Mouse (Mus musculus): ENCODE results near the gene Bin2. TPM values are rescaled to one million over a fixed set of nuclear protein-coding genes. Genes with fewer than 3 reads are reported as not detected.

Bin2 gene
- polyA plus RNA-seq, 1 experiment from 2014 or later: 5.8 TPM

DNA sequence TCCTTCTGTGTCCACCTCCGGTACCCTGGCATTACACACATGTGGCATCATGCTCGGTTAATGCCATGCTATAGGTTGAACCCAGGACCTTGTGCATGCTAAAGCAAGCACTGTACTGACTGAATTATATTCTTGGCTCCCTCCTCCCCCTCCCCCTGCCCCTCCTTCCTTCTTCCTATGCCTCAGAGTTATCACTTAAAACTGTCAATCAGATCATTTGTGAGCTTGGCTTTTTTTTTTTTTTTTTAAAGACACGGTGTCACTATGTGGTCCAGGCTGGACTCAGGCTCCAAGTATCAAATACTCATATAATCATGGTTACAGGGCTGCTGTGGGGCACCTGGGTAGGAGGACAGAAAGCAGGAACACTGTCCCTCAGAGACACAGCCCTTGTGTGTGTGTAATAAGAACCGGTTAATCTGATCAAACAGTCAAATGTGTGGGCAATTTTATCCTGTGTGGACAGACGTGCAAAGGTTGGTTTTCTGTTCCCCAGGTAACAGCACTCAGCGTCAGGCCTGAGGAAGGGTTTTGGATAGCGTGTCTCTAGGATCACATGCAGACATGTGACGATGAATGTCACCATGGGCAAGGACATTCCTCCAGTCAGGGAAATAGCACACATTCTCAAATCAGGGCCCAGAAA lies 39.2 kb upstream of the Bin2 start:
- ATAC-seq: peak; percentile 68
- H3K27me3 ChIP-seq (replicated peaks; ENCODE audit: control insufficient read depth, insufficient read depth, low read length): no peaks in the 10 kb centered on the region
- H3K4me3 ChIP-seq (ENCODE audit: low read depth, low read length): no peak overlapping the region
- H3K4me2 ChIP-seq (replicated peaks; ENCODE audit: low read depth): no peak overlapping the region
- 43% methylated on average over 8 of the region's 8 CpGs for WGBS
- no peaks in the 10 kb centered on the region for H3K9me3 ChIP-seq (ENCODE audit: control insufficient read depth)
- H3K36me3 ChIP-seq (ENCODE audit: control insufficient read depth, insufficient read depth): peaks cover 19% of the 10 kb centered on the region; the same call in 1 of the 2 replicates
- H3K9ac ChIP-seq (ENCODE audit: low read depth, low read length): no peak overlapping the region
- no peak overlapping the region for H3K27ac ChIP-seq (ENCODE audit: low read depth, low read length)
- no peak for TF ChIP-seq CTCF (IDR thresholded peaks at IDR 0.05; ENCODE audit: low read depth)
- no peaks in the 10 kb centered on the region for H3K4me1 ChIP-seq (replicated peaks; ENCODE audit: control insufficient read depth, insufficient read depth, low read length)

- ATAC-seq: no peak
- H3K27ac ChIP-seq (ENCODE audit: low read depth, low read length): no peak overlapping the region
- H3K9ac ChIP-seq (ENCODE audit: low read depth, low read length): no peak overlapping the region
- no peaks in the 10 kb centered on the region for H3K9me3 ChIP-seq (ENCODE audit: control insufficient read depth)
- H3K4me3 ChIP-seq (ENCODE audit: low read depth, low read length): no peak overlapping the region
- WGBS: 80% methylated on average over 8 of the region's 8 CpGs
- no peak overlapping the region for H3K4me2 ChIP-seq (replicated peaks; ENCODE audit: low read depth)
- peaks cover 12% of the 10 kb centered on the region; the same call in 1 of the 2 replicates for H3K36me3 ChIP-seq (ENCODE audit: control insufficient read depth, insufficient read depth)
- no peaks in the 10 kb centered on the region for H3K27me3 ChIP-seq (replicated peaks; ENCODE audit: control insufficient read depth, insufficient read depth, low read length)
- H3K4me1 ChIP-seq (replicated peaks; ENCODE audit: control insufficient read depth, insufficient read depth, low read length): no peaks in the 10 kb centered on the region
- no peak for TF ChIP-seq CTCF (IDR thresholded peaks at IDR 0.05; ENCODE audit: low read depth)
These were observed 36.9 kb upstream of the Bin2 start for GRCm38 (mm10) chr15:100706226-100706625.

DNA sequence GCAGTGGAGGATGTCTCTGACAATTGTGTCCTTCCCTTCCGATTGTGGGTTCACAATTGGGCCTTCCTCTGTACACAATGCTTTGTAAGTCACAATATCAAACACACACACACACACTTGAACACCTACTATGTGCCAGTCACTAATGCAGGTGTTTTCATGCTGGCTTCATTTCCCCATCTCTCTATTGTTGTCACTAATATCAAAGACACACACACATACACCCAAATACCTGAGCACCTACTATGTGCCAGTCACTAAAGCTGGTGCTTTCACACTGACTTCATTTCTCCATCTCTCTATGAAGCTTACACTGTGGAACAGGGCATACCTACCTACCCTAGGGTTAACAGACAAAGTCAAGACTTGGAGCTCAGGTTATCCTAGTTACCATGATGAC lies 36.0 kb upstream of the Bin2 start:
- Histone ChIP-seq H3K27me3 (replicated peaks; ENCODE audit: control insufficient read depth, insufficient read depth, low read length) (no peaks in the 10 kb centered on the region), H3K27ac (ENCODE audit: low read depth, low read length) (no peak overlapping the region), H3K4me2 (replicated peaks; ENCODE audit: low read depth) (no peak overlapping the region), H3K36me3 (ENCODE audit: control insufficient read depth, insufficient read depth) (peaks cover 6% of the 10 kb centered on the region; the same call in 1 of the 2 replicates), H3K4me3 (ENCODE audit: low read depth, low read length) (no peak overlapping the region), H3K4me1 (replicated peaks; ENCODE audit: control insufficient read depth, insufficient read depth, low read length) (no peaks in the 10 kb centered on the region), H3K9me3 (ENCODE audit: control insufficient read depth) (no peaks in the 10 kb centered on the region), H3K9ac (ENCODE audit: low read depth, low read length) (no peak overlapping the region)
- WGBS: 100% methylated on average over 1 of the region's 1 CpGs
- TF ChIP-seq CTCF (IDR thresholded peaks at IDR 0.05; ENCODE audit: low read depth): no peak
- no peak for ATAC-seq

DNA sequence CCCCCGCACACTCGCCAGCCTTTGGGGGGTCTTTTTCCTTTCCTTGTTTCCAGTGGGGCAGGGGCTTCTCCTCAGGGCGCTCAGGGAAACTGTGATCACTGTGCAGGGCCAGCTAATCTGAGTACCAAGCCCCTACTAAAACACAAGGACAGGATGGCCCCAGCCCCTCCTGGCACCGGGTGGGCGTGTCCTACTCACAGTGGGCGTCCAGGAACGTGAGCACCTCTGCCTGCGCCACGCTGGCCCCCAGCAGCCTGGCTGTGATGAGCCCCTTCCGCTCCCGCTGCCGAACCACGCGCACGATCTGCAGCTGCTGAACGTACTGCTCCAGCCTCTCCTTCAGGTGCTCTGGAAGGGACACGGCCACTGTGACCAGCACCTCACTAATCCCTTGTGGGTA lies 34.6 kb upstream of the Bin2 start:
- Histone ChIP-seq H3K27me3 (replicated peaks; ENCODE audit: control insufficient read depth, insufficient read depth, low read length) (no peaks in the 10 kb centered on the region), H3K9ac (ENCODE audit: low read depth, low read length) (no peak overlapping the region), H3K27ac (ENCODE audit: low read depth, low read length) (no peak overlapping the region), H3K36me3 (ENCODE audit: control insufficient read depth, insufficient read depth) (peaks cover 16% of the 10 kb centered on the region; the same call in 1 of the 2 replicates), H3K4me2 (replicated peaks; ENCODE audit: low read depth) (no peak overlapping the region), H3K9me3 (ENCODE audit: control insufficient read depth) (no peaks in the 10 kb centered on the region), H3K4me3 (ENCODE audit: low read depth, low read length) (no peak overlapping the region), H3K4me1 (replicated peaks; ENCODE audit: control insufficient read depth, insufficient read depth, low read length) (no peaks in the 10 kb centered on the region)
- no peak for ATAC-seq
- no peak for TF ChIP-seq CTCF (IDR thresholded peaks at IDR 0.05; ENCODE audit: low read depth)
- 34% methylated on average over 17 of the region's 17 CpGs for WGBS

DNA sequence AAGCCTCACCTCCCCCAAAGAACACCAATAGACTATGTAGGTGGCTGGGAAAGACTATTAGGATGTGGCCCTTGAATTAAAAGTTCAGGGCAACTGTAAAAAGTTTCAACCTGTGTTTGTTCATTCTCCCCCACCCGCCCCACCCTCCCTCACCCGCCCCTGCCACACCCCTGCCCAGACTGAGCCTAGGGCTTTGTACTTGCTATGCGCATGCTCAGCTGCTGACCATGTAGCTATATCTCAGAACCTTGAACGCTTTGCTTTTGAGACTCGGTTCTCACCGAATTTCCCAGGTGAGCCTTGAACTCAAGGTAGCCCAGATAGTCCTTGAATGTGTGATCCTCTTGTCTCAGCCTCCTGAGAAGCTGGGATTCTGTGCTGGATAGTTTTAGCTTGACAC lies 32.5 kb upstream of the Bin2 start:
- Histone ChIP-seq H3K9me3 (ENCODE audit: control insufficient read depth) (no peaks in the 10 kb centered on the region), H3K27ac (ENCODE audit: low read depth, low read length) (no peak overlapping the region), H3K27me3 (replicated peaks; ENCODE audit: control insufficient read depth, insufficient read depth, low read length) (no peaks in the 10 kb centered on the region), H3K4me2 (replicated peaks; ENCODE audit: low read depth) (no peak overlapping the region), H3K9ac (ENCODE audit: low read depth, low read length) (no peak overlapping the region), H3K4me3 (ENCODE audit: low read depth, low read length) (no peak overlapping the region), H3K36me3 (ENCODE audit: control insufficient read depth, insufficient read depth) (peaks cover 28% of the 10 kb centered on the region), H3K4me1 (replicated peaks; ENCODE audit: control insufficient read depth, insufficient read depth, low read length) (no peaks in the 10 kb centered on the region)
- WGBS: 31% methylated on average over 6 of the region's 6 CpGs
- ATAC-seq: no peak
- no peak for TF ChIP-seq CTCF (IDR thresholded peaks at IDR 0.05; ENCODE audit: low read depth)

DNA sequence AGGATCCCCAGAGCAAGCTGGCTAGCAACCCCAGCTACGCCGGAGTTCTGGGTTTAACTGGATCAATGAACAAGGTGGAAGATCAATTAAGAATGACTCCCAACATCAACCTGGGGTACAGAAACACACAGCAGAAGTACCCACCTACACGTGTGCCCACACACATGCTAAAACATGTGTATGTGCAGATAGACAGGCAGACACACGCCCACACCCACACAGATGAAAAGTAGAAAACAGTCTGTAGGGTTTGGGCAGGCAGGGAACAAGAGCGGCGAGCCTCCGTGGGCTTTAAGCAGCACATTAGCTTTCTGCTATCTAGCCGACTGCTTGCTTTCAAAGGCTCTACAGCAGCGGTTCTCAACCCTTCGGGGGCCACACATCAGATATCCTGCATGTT lies 31.8 kb upstream of the Bin2 start:
- WGBS: 66% methylated on average over 10 of the region's 10 CpGs
- Histone ChIP-seq H3K9ac (ENCODE audit: low read depth, low read length) (no peak overlapping the region), H3K4me1 (replicated peaks; ENCODE audit: control insufficient read depth, insufficient read depth, low read length) (no peaks in the 10 kb centered on the region), H3K4me2 (replicated peaks; ENCODE audit: low read depth) (no peak overlapping the region), H3K27me3 (replicated peaks; ENCODE audit: control insufficient read depth, insufficient read depth, low read length) (no peaks in the 10 kb centered on the region), H3K27ac (ENCODE audit: low read depth, low read length) (no peak overlapping the region), H3K36me3 (ENCODE audit: control insufficient read depth, insufficient read depth) (peaks cover 33% of the 10 kb centered on the region), H3K4me3 (ENCODE audit: low read depth, low read length) (no peak overlapping the region), H3K9me3 (ENCODE audit: control insufficient read depth) (no peaks in the 10 kb centered on the region)
- no peak for TF ChIP-seq CTCF (IDR thresholded peaks at IDR 0.05; ENCODE audit: low read depth)
- no peak for ATAC-seq

Measured in intestine, postnatal 0 days (tissue).